Mouse (Mus musculus): Measurements from ENCODE around the gene Fgfr2.

DNA sequence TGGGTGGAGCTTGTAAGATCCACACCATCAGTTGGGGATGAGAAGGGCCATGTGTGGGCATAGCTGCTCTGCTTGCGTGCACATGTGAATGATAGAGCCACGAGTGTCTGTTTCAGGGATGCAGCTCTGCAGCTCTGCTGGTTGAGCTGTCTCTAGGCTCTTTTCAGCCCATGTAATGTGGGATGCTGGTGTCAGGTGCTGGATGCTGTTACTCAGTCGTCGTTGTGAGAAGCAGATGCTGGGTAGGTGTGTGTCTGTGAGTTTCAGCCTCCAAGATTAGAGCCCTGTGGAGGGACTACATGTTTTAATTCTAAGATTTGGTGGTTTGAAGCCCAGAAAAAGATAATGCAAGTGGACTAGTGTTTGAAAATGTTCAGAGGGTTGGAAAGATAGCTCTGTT is 1453.8 kb downstream of the Fgfr2 start:
- TF ChIP-seq CTCF (IDR thresholded peaks at IDR 0.05; ENCODE audit: borderline replicate concordance, extremely low read depth, insufficient read depth, insufficient read length) (no peak), POLR2A (IDR thresholded peaks at IDR 0.05; ENCODE audit: borderline replicate concordance, extremely low read depth, insufficient read depth, insufficient read length, poor library complexity, severe bottlenecking) (no peak)

All from brain, embryonic 14.5 days (tissue).